Mouse (Mus musculus) forebrain, embryonic 14.5 days (tissue): Measurements from ENCODE around the gene Kcne3. TPM values are rescaled to one million over a fixed set of nuclear protein-coding genes. Genes with fewer than 3 reads are reported as not detected.
A peak's percentile ranks its signal among the peaks of the same experiment; 100 is the strongest.

Experiments
- ATAC-seq: fragments of 200-750 bp; cut with Nextera tagmentation; 2 replicates; pipeline ENCODE4 v1.8.0; 2017; ENCODE audit warnings: mild to moderate bottlenecking, moderate library complexity
- DNase-seq: peaks from one replicate; pipeline ENCODE4 v3.0.0-alpha.2; 2015; ENCODE audit warnings: low spot score
- H3K27ac ChIP-seq: fragments of 300-500 bp; sonication (generic); 2 replicates; pipeline ENCODE4 v1.5.1; 2014; ENCODE audit warnings: low read depth, mild to moderate bottlenecking, control low read depth, low read length, moderate library complexity
- H3K27me3 ChIP-seq: fragments of 300-500 bp; sonication (generic); replicated peaks from 2 replicates; pipeline ENCODE4 v1.6.1; 2014; ENCODE audit warnings: low read length, control low read depth, mixed read lengths; ENCODE audit not compliant: control insufficient read depth, insufficient read depth
- H3K36me3 ChIP-seq: fragments of 300-500 bp; sonication (generic); 2 replicates; pipeline ENCODE4 v1.6.1; 2014; ENCODE audit warnings: low read length, control low read depth; ENCODE audit not compliant: control insufficient read depth, insufficient read depth
- H3K4me1 ChIP-seq: fragments of 300-500 bp; sonication (generic); 2 replicates; pipeline ENCODE4 v1.6.1; 2014; ENCODE audit warnings: antibody characterized with exemption, low read length, control low read depth; ENCODE audit not compliant: control insufficient read depth, insufficient read depth
- H3K4me2 ChIP-seq: fragments of 300-500 bp; sonication (generic); 2 replicates; pipeline ENCODE4 v1.6.1; 2014; ENCODE audit warnings: mild to moderate bottlenecking, control low read depth, low read length
- H3K4me3 ChIP-seq: fragments of 300-500 bp; sonication (generic); 2 replicates; pipeline ENCODE4 v1.5.1; 2014; ENCODE audit warnings: low read depth, low read length, control low read depth
- H3K9ac ChIP-seq: fragments of 300-500 bp; sonication (generic); 2 replicates; pipeline ENCODE4 v1.6.1; 2014; ENCODE audit warnings: mild to moderate bottlenecking, low read length, control low read depth, moderate library complexity
- H3K9me3 ChIP-seq: fragments of 300-500 bp; sonication (generic); replicated peaks from 2 replicates; pipeline ENCODE4 v1.6.1; 2016; ENCODE audit warnings: low read length, control low read depth, mixed read lengths; ENCODE audit not compliant: control insufficient read depth
- WGBS: fragments of 180-500 bp; shearing (Covaris S2); extraction: QIAGEN DNeasy Blood & Tissue Kit; methylation state at CpG from one replicate; pipeline ENCODE4 v1.1.7; 2014; 5-methylcytosine and 5-hydroxymethylcytosine counted together
- polyA plus RNA-seq: library from polyadenylated mRNA; unstranded; fragments of >200 nt; fragmentation: Nextera tagmentation; extraction: Ambion mirVana; gene quantifications from 2 replicates; pipeline ENCODE4 v1.2.1, GENCODE M21; 2014

The Kcne3 gene
- polyA plus RNA-seq, 1 experiment from 2014 or later: 0.91 TPM

DNA sequence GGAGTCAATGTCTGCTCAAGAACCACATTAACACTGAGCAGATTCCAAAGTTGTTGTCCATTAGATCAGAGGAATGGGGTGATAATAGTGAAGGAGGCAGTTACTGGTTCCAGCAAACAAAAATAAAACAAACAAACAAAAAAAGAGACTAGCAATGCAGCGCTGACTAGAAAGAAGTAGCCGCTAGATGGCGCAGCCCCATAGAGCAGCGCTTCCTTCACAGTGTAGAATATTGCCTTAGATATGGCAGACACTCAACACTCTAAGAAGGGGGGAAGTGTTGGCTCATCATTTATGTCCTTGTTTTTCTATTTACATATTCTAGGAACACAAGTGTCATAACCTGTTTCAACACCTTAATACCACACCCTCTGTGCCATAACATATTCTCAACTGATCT, 14.5 kb downstream of the Kcne3 start:
- DNase-seq: peak; percentile 77
- H3K9ac ChIP-seq: no peak overlapping the region
- no peak overlapping the region for H3K27ac ChIP-seq
- H3K9me3 ChIP-seq: no peaks in the 10 kb centered on the region
- H3K4me2 ChIP-seq: no peak overlapping the region
- no peak overlapping the region for H3K4me3 ChIP-seq
- H3K36me3 ChIP-seq: no peaks in the 10 kb centered on the region
- no peaks in the 10 kb centered on the region for H3K4me1 ChIP-seq
- no peaks in the 10 kb centered on the region for H3K27me3 ChIP-seq
- 4% methylated on average over 4 of the region's 4 CpGs for WGBS
- 0 out of 2 replicates have a peak, but pooled peaks have one; percentile 50 for ATAC-seq

GRCm38 (mm10) chr7:100201191-100201590, 24.9 kb downstream of the Kcne3 start:
- no peak overlapping the region for H3K4me3 ChIP-seq
- no peaks in the 10 kb centered on the region for H3K27me3 ChIP-seq
- ATAC-seq (no peak), DNase-seq (no peak)
- 85% methylated on average over 3 of the region's 3 CpGs for WGBS
- no peaks in the 10 kb centered on the region for H3K4me1 ChIP-seq
- no peak overlapping the region for H3K27ac ChIP-seq
- H3K9ac ChIP-seq: no peak overlapping the region
- H3K36me3 ChIP-seq: no peaks in the 10 kb centered on the region
- H3K9me3 ChIP-seq: no peaks in the 10 kb centered on the region
- no peak overlapping the region for H3K4me2 ChIP-seq

DNA sequence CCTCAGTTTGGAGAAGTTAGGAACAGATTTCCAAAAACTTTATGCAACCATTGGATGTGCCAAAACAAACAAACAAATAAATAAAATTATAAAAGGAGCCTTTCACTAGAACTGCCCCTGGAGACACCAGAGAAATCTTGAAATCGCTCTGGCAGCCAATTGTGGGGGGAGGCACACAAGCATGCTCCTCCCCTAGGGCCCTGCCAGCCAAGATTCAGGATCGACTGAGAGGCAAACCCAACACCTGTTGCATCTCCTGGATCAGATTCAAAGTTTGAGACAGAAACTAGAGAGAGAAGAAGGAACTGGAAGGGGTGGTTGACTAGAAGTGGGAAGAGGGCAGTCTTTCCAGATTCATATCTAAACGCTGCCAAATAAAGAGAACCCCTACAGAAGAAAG, 27.3 kb downstream of the Kcne3 start:
- H3K4me1 ChIP-seq: no peaks in the 10 kb centered on the region
- 71% methylated on average over 3 of the region's 3 CpGs for WGBS
- no peak overlapping the region for H3K4me2 ChIP-seq
- no peaks in the 10 kb centered on the region for H3K27me3 ChIP-seq
- H3K27ac ChIP-seq: no peak overlapping the region
- H3K9ac ChIP-seq: no peak overlapping the region
- peak; percentile 28 for DNase-seq
- H3K36me3 ChIP-seq: no peaks in the 10 kb centered on the region
- ATAC-seq: no peak
- H3K9me3 ChIP-seq: no peaks in the 10 kb centered on the region
- no peak overlapping the region for H3K4me3 ChIP-seq

- no peak overlapping the region for H3K27ac ChIP-seq
- 76% methylated on average over 6 of the region's 6 CpGs for WGBS
- ATAC-seq (no peak), DNase-seq (no peak)
- no peak overlapping the region for H3K9ac ChIP-seq
- no peaks in the 10 kb centered on the region for H3K36me3 ChIP-seq
- no peaks in the 10 kb centered on the region for H3K27me3 ChIP-seq
- no peaks in the 10 kb centered on the region for H3K4me1 ChIP-seq
- no peak overlapping the region for H3K4me2 ChIP-seq
- H3K9me3 ChIP-seq: no peaks in the 10 kb centered on the region
- no peak overlapping the region for H3K4me3 ChIP-seq
Measured at GRCm38 (mm10) chr7:100204871-100205270, 28.6 kb downstream of the Kcne3 start.

DNA sequence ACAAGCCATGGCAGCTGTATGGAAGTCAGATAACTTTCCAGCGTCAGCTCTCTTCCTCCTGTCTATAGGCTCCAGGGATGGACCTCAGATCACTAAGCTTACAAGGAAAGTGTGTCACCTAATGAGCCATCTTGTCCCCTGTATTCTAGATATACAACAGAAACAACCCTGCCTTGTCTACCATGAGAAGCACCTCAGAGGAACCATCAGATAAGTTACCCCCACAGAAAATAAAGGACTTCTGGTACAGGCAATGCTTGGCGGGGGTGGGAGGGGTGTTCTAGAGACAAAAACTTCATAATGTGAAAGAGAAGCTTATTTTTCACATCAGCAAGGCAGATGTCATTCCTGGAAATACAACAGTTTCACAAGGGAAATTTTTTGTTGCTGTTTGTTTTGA, 29.8 kb downstream of the Kcne3 start:
- no peaks in the 10 kb centered on the region for H3K27me3 ChIP-seq

DNA sequence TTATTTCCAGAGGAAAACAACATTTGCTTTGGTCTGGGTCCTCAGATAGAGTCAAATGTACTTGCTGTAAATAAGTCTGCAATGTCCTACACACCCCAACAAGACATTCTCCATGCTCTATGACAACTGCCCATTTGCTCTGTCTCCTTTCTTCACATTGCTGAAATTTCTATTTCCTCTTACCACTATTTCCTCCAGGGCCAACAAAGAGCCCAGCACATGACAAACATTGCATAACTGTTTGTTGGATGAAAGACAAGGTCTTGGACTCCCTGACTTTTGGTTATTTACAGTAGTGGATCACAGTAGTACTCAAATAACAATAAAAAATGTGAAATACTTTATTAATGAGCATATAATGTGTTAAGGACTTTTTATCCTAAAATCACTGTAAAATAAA, 31.6 kb downstream of the Kcne3 start:
- H3K27me3 ChIP-seq: no peaks in the 10 kb centered on the region
- no peak overlapping the region for H3K4me3 ChIP-seq
- H3K9ac ChIP-seq: no peak overlapping the region
- H3K36me3 ChIP-seq: no peaks in the 10 kb centered on the region
- no peaks in the 10 kb centered on the region for H3K4me1 ChIP-seq
- ATAC-seq (no peak), DNase-seq (no peak)
- no peak overlapping the region for H3K27ac ChIP-seq
- H3K4me2 ChIP-seq: no peak overlapping the region
- H3K9me3 ChIP-seq: no peaks in the 10 kb centered on the region

More for the DNA sequence above, 29.8 kb downstream of the Kcne3 start:
- Histone ChIP-seq H3K4me2 (no peak overlapping the region), H3K9ac (no peak overlapping the region), H3K27ac (no peak overlapping the region), H3K9me3 (no peaks in the 10 kb centered on the region), H3K36me3 (no peaks in the 10 kb centered on the region), H3K4me3 (no peak overlapping the region), H3K4me1 (no peaks in the 10 kb centered on the region)
- DNase-seq: no peak
- ATAC-seq: no peak
- 93% methylated on average over 2 of the region's 2 CpGs for WGBS

DNA sequence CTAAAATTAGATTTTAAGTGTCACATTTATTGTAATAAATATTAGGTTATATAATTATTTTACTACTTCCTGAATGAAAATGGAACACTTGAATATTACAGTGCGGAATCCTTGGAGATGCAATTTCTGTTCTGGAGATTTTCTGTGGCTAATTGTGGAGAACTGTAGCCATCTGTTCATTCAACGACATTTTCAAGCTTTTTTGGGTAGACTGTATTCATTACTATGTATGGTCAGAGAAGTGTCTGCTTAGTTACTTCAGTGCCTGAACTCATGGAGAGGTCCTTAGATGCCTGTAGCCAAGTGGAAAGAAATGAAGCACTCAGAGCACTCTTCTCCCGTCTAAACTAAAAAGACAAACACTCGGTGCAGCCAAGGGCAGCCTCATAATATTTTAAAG, 38.0 kb downstream of the Kcne3 start:
- H3K9ac ChIP-seq: no peak overlapping the region
- no peaks in the 10 kb centered on the region for H3K36me3 ChIP-seq
- no peak overlapping the region for H3K4me3 ChIP-seq
- no peaks in the 10 kb centered on the region for H3K27me3 ChIP-seq
- DNase-seq: no peak
- H3K27ac ChIP-seq: no peak overlapping the region
- 83% methylated on average over 4 of the region's 4 CpGs for WGBS
- H3K4me2 ChIP-seq: no peak overlapping the region
- ATAC-seq: no peak
- H3K4me1 ChIP-seq: no peaks in the 10 kb centered on the region
- no peaks in the 10 kb centered on the region for H3K9me3 ChIP-seq

- ATAC-seq (no peak), DNase-seq (peak; percentile 49)
- Histone ChIP-seq H3K27ac (no peak overlapping the region), H3K27me3 (no peaks in the 10 kb centered on the region), H3K4me2 (no peak overlapping the region), H3K4me1 (no peaks in the 10 kb centered on the region), H3K9ac (no peak overlapping the region), H3K4me3 (no peak overlapping the region), H3K36me3 (no peaks in the 10 kb centered on the region), H3K9me3 (no peaks in the 10 kb centered on the region)
- 68% methylated on average over 6 of the region's 6 CpGs for WGBS
Measured at GRCm38 (mm10) chr7:100215116-100215732, 38.9 kb downstream of the Kcne3 start.

- Histone ChIP-seq H3K4me1 (no peaks in the 10 kb centered on the region), H3K27me3 (no peaks in the 10 kb centered on the region), H3K9ac (no peak overlapping the region), H3K4me2 (0 out of 2 replicates have a peak overlapping the region, but pooled peaks have one; percentile 8), H3K4me3 (no peak overlapping the region), H3K9me3 (no peaks in the 10 kb centered on the region), H3K27ac (no peak overlapping the region), H3K36me3 (no peaks in the 10 kb centered on the region)
- ATAC-seq (no peak), DNase-seq (peak; percentile 25)
- WGBS: 41% methylated on average over 10 of the region's 10 CpGs
Measured at GRCm38 (mm10) chr7:100215976-100216375, 39.7 kb downstream of the Kcne3 start.
